Mouse (Mus musculus) MEL (cell line): ENCODE measurements around the gene Rbpj. TPM values are rescaled to one million over a fixed set of nuclear protein-coding genes. Genes with fewer than 3 reads are reported as not detected.

Source experiments
- DNase-seq: peaks from one replicate; pipeline ENCODE4 v3.0.0; 2011; ENCODE audit warnings: low read depth, low spot score
- H3K27ac ChIP-seq: 2 replicates; pipeline ENCODE4 v1.5.1; 2012; ENCODE audit warnings: low read depth, mild to moderate bottlenecking, control low read depth, low read length, moderate library complexity; ENCODE audit not compliant: control insufficient read depth
- H3K27me3 ChIP-seq, 2 experiments: fragments of 150-350 bp in 1 of 2; sonication (generic) in 1 of 2; 2 replicates each; pipeline ENCODE4 v1.6.1; 2012; ENCODE audit warnings: low read length in 2 of 2, mild to moderate bottlenecking in 2 of 2, improper control_type of control experiment in 1 of 2, moderate library complexity in 1 of 2; ENCODE audit not compliant: insufficient read depth in 2 of 2, control insufficient read depth in 1 of 2
- H3K36me3 ChIP-seq, 2 experiments: 2 replicates each; pipeline ENCODE4 v1.6.1; 2012 to 2014; ENCODE audit warnings: low read length in 2 of 2, improper control_type of control experiment in 1 of 2, inconsistent platforms in 1 of 2, mild to moderate bottlenecking in 1 of 2; ENCODE audit not compliant: insufficient read depth in 2 of 2, control insufficient read depth in 1 of 2
- H3K4me1 ChIP-seq, 2 experiments: fragments of 150-350 bp in 1 of 2; sonication (generic) in 1 of 2; 2 replicates each; pipeline ENCODE4 v1.6.1; 2012; ENCODE audit warnings: low read length in 2 of 2, improper control_type of control experiment in 1 of 2, mild to moderate bottlenecking in 1 of 2; ENCODE audit not compliant: insufficient read depth in 2 of 2, control insufficient read depth in 1 of 2
- H3K4me3 ChIP-seq, 2 experiments: fragments of 150-350 bp in 1 of 2; sonication (generic) in 1 of 2; 2 replicates each; pipeline ENCODE4 v1.5.1; 2012; ENCODE audit warnings: low read depth in 2 of 2, low read length in 2 of 2, mild to moderate bottlenecking in 2 of 2, moderate library complexity in 2 of 2, control low read depth in 1 of 2, improper control_type of control experiment in 1 of 2; ENCODE audit not compliant: control insufficient read depth in 1 of 2, insufficient read depth in 1 of 2
- H3K79me2 ChIP-seq: 2 replicates; pipeline ENCODE4 v1.6.1; 2012; ENCODE audit warnings: mild to moderate bottlenecking, low read length, moderate library complexity; ENCODE audit not compliant: control insufficient read depth, poor library complexity, insufficient read depth
- H3K9ac ChIP-seq: 2 replicates; pipeline ENCODE4 v1.6.1; 2012; ENCODE audit warnings: low read depth, mild to moderate bottlenecking, control low read depth, low read length, moderate library complexity; ENCODE audit not compliant: control insufficient read depth, poor library complexity, severe bottlenecking
- H3K9me3 ChIP-seq: fragments of 150-350 bp; sonication (generic); replicated peaks from 2 replicates; pipeline ENCODE4 v1.6.1; 2012; ENCODE audit warnings: mild to moderate bottlenecking, low read length, improper control_type of control experiment, moderate library complexity; ENCODE audit not compliant: insufficient read depth
- BHLHE40 ChIP-seq: IDR thresholded peaks from 2 replicates; pipeline ENCODE4 v1.6.1; 2012; ENCODE audit warnings: low read depth, mild to moderate bottlenecking, inconsistent platforms, low read length, improper control_type of control experiment, borderline replicate concordance
- CHD1 ChIP-seq: IDR thresholded peaks from 2 replicates; pipeline ENCODE4 v1.6.1; 2012; ENCODE audit warnings: low read depth, mild to moderate bottlenecking, inconsistent platforms, low read length, improper control_type of control experiment
- CHD2 ChIP-seq: IDR thresholded peaks from 2 replicates; pipeline ENCODE4 v1.6.1; 2011; ENCODE audit warnings: low read length, improper control_type of control experiment
- CTCF ChIP-seq, 3 experiments: IDR thresholded peaks in 2 of 3; conservative IDR thresholded peaks in 1 of 3; 2 replicates each; pipeline ENCODE4 v1.5.1; 2011 to 2012; ENCODE audit warnings: low read length in 3 of 3, low read depth in 2 of 3, mild to moderate bottlenecking in 2 of 3, improper control_type of control experiment in 1 of 3, inconsistent platforms in 1 of 3, mixed read lengths in 1 of 3, moderate library complexity in 1 of 3; ENCODE audit not compliant: control insufficient read depth in 1 of 3, insufficient read depth in 1 of 3, poor library complexity in 1 of 3, severe bottlenecking in 1 of 3
- EP300 ChIP-seq, 2 experiments: IDR thresholded peaks; 2 replicates each; pipeline ENCODE4 v1.6.1; 2011; ENCODE audit warnings: improper control_type of control experiment in 2 of 2, low read length in 2 of 2, low read depth in 1 of 2, mild to moderate bottlenecking in 1 of 2
- ETS1 ChIP-seq: IDR thresholded peaks from 2 replicates; pipeline ENCODE4 v1.6.1; 2012; ENCODE audit warnings: low read depth, mild to moderate bottlenecking, inconsistent platforms, low read length, improper control_type of control experiment, moderate library complexity
- GABPA ChIP-seq: IDR thresholded peaks from 2 replicates; pipeline ENCODE4 v1.6.1; 2012; ENCODE audit warnings: low read depth, mild to moderate bottlenecking, inconsistent platforms, low read length, improper control_type of control experiment, moderate library complexity
- GATA1 ChIP-seq: IDR thresholded peaks from 2 replicates; pipeline ENCODE4 v1.6.1; 2011; ENCODE audit warnings: low read depth, low read length, improper control_type of control experiment
- HCFC1 ChIP-seq: IDR thresholded peaks from 2 replicates; pipeline ENCODE4 v1.6.1; 2012; ENCODE audit warnings: low read depth, mild to moderate bottlenecking, inconsistent platforms, low read length, improper control_type of control experiment, moderate library complexity
- KAT2A ChIP-seq: conservative IDR thresholded peaks from 2 replicates; pipeline ENCODE4 v1.6.1; 2012; ENCODE audit warnings: low read depth, low read length, improper control_type of control experiment, inconsistent platforms
- MAFK ChIP-seq: IDR thresholded peaks from 2 replicates; pipeline ENCODE4 v1.6.1; 2011; ENCODE audit warnings: low read depth, mild to moderate bottlenecking, low read length, improper control_type of control experiment, borderline replicate concordance
- MAX ChIP-seq: IDR thresholded peaks from 2 replicates; pipeline ENCODE4 v1.6.1; 2011; ENCODE audit warnings: low read length, improper control_type of control experiment
- MYB ChIP-seq: IDR thresholded peaks from 2 replicates; pipeline ENCODE4 v1.6.1; 2011; ENCODE audit warnings: mild to moderate bottlenecking, low read depth, low read length, improper control_type of control experiment
- MYC ChIP-seq: IDR thresholded peaks from 2 replicates; pipeline ENCODE4 v1.6.1; 2011; ENCODE audit warnings: low read depth, mild to moderate bottlenecking, low read length, improper control_type of control experiment, moderate library complexity
- NELFE ChIP-seq: IDR thresholded peaks from 2 replicates; pipeline ENCODE4 v1.6.1; 2011; ENCODE audit warnings: low read depth, low read length, improper control_type of control experiment
- NRF1 ChIP-seq: IDR thresholded peaks from 2 replicates; pipeline ENCODE4 v1.6.1; 2014; ENCODE audit warnings: low read depth, mild to moderate bottlenecking, inconsistent platforms, low read length, improper control_type of control experiment, moderate library complexity; ENCODE audit not compliant: poor library complexity, insufficient read depth, severe bottlenecking
- POLR2A ChIP-seq, 2 experiments: IDR thresholded peaks; 2 replicates each; pipeline ENCODE4 v1.6.1; 2011 to 2012; ENCODE audit warnings: low read length in 2 of 2, mild to moderate bottlenecking in 2 of 2, control low read depth in 1 of 2, improper control_type of control experiment in 1 of 2, low read depth in 1 of 2, moderate library complexity in 1 of 2; ENCODE audit not compliant: control insufficient read depth in 1 of 2, insufficient read depth in 1 of 2, poor library complexity in 1 of 2
- POLR2AphosphoS2 ChIP-seq: IDR thresholded peaks from 2 replicates; pipeline ENCODE4 v1.6.1; 2011; ENCODE audit warnings: low read length, improper control_type of control experiment
- POLR2AphosphoS5 ChIP-seq: IDR thresholded peaks from 2 replicates; pipeline ENCODE4 v1.6.1; 2012; ENCODE audit warnings: low read depth, borderline replicate concordance, mild to moderate bottlenecking, inconsistent platforms, low read length, moderate library complexity, mixed read lengths
- RCOR1 ChIP-seq: IDR thresholded peaks from 2 replicates; pipeline ENCODE4 v1.6.1; 2012; ENCODE audit warnings: low read depth, mild to moderate bottlenecking, inconsistent platforms, low read length, improper control_type of control experiment
- TBP ChIP-seq: IDR thresholded peaks from 2 replicates; pipeline ENCODE4 v1.8.0; 2011; ENCODE audit warnings: low read depth, low read length, improper control_type of control experiment
- TCF12 ChIP-seq: IDR thresholded peaks from 2 replicates; pipeline ENCODE4 v1.6.1; 2014; ENCODE audit warnings: low read depth, mild to moderate bottlenecking, inconsistent platforms, low read length, improper control_type of control experiment, moderate library complexity
- USF1 ChIP-seq: IDR thresholded peaks from 2 replicates; pipeline ENCODE4 v1.6.1; 2014; ENCODE audit warnings: low read depth, mild to moderate bottlenecking, inconsistent platforms, low read length, improper control_type of control experiment, moderate library complexity
- ZKSCAN1 ChIP-seq: IDR thresholded peaks from 2 replicates; pipeline ENCODE4 v1.6.1; 2012; ENCODE audit warnings: low read depth, mild to moderate bottlenecking, inconsistent platforms, low read length, improper control_type of control experiment, moderate library complexity
- ZMIZ1 ChIP-seq: IDR thresholded peaks from 2 replicates; pipeline ENCODE4 v1.6.1; 2012; ENCODE audit warnings: low read depth, mild to moderate bottlenecking, inconsistent platforms, low read length, improper control_type of control experiment, moderate library complexity
- polyA plus RNA-seq, 2 experiments: library from polyadenylated mRNA; stranded (reverse) in 1 of 2; unstranded in 1 of 2; fragments of >175 nt in 1 of 2; fragments of >200 nt in 1 of 2; gene quantifications; 2 replicates each; pipeline versions ENCODE4 v1.2.1 to v1.2.4; 2012; ENCODE audit warnings: low replicate concordance in 2 of 2, low read depth in 1 of 2; ENCODE audit not compliant: insufficient read length in 2 of 2, insufficient read depth in 1 of 2, missing spikeins in 1 of 2
- total RNA-seq: library from RNA; depleted of rRNA; stranded (reverse); fragments of 300-350 nt; gene quantifications from 2 replicates; pipeline ENCODE4 v1.2.3, GENCODE M21; 2012

Rbpj gene
- total and polyA plus RNA-seq, 3 experiments, result 6.0 to 34.5 (median 19.1) TPM

DNA sequence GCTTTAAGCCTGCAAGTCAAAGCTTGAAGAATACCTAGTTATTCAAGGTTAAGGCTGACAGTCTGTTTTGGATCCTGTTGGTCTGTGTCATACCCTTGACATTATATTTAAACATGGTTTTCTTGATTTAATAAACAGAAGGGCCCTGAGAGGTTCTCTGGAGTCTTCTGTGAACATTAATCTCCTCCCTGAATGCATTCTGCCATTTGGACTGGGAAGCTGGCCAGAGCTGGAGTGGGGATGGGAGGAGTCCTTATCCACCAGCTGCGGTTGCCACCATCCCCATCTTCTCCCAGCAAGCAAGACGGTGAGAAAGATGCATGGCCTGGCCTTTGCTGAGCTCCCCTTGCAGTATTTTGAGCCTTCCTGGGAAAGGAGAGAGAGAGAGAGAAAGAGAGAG is 220.4 kb downstream of the Rbpj start:
- Histone ChIP-seq H3K9me3 (no peaks in the 10 kb centered on the region), H3K4me3 (no peak overlapping the region), H3K27ac (no peak overlapping the region), H3K79me2 (no peaks in the 10 kb centered on the region), H3K27me3 (no peaks in the 10 kb centered on the region), H3K9ac (no peak overlapping the region), H3K36me3 (no peaks in the 10 kb centered on the region), H3K4me1 (no peaks in the 10 kb centered on the region)
- DNase-seq, result no peak
- no peak for TF ChIP-seq MAFK
- no peak for TF ChIP-seq MYB
- no peak for TF ChIP-seq POLR2A (IDR thresholded peaks at IDR 0.05; ENCODE audit: control insufficient read depth in 1 of 2, insufficient read depth in 1 of 2, low read depth in 1 of 2, low read length in 2 of 2, poor library complexity in 1 of 2)
- TF ChIP-seq TCF12, result no peak
- no peak for TF ChIP-seq KAT2A
- no peak for TF ChIP-seq HCFC1
- TF ChIP-seq ETS1, result no peak
- TF ChIP-seq EP300 (IDR thresholded peaks at IDR 0.05; ENCODE audit: low read depth in 1 of 2, low read length in 2 of 2), result no peak
- no peak for TF ChIP-seq USF1
- no peak for TF ChIP-seq POLR2AphosphoS2
- TF ChIP-seq ZKSCAN1, result no peak
- TF ChIP-seq NRF1, result no peak

DNA sequence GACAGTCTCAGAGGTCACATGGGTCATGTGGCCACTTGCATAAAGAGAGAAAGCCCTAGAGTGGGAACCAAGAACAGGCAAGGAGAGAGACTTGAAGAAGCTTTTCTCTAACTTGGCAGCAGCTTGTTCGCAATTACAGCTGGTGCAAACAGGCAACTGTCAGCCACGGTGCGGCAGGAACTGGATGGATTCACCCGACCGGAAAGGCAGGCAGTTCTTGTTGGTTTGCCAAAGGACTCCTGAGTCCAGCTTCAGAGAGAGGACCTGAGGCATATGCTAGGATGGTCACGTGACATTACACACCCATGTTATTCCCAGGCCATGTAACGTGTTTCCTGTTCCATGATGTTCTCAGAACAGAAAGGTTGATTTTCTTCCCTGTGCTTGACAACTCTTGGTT is 222.4 kb downstream of the Rbpj start:
- TF ChIP-seq BHLHE40 (no peak), GABPA (no peak), HCFC1 (no peak), USF1 (no peak), POLR2A (IDR thresholded peaks at IDR 0.05; ENCODE audit: control insufficient read depth in 1 of 2, insufficient read depth in 1 of 2, low read depth in 1 of 2, low read length in 2 of 2, poor library complexity in 1 of 2) (no peak), POLR2AphosphoS5 (no peak), MYC (no peak), KAT2A (no peak), CHD2 (no peak), TBP (no peak), GATA1 (no peak), MAFK (no peak), CTCF (IDR thresholded peaks at IDR 0.05 in 2 of 3, conservative IDR thresholded peaks at IDR 0.05 in 1 of 3; ENCODE audit: control insufficient read depth in 1 of 3, insufficient read depth in 1 of 3, low read depth in 2 of 3, low read length in 3 of 3, poor library complexity in 1 of 3, severe bottlenecking in 1 of 3) (no peak), NELFE (no peak), RCOR1 (no peak), EP300 (IDR thresholded peaks at IDR 0.05; ENCODE audit: low read depth in 1 of 2, low read length in 2 of 2) (no peak), ZMIZ1 (no peak), MAX (no peak), CHD1 (no peak), NRF1 (no peak)
- TF ChIP-seq, all 39 proteins: peak for 0
- Histone ChIP-seq H3K9ac (no peak overlapping the region), H3K79me2 (no peaks in the 10 kb centered on the region), H3K4me3 (no peak overlapping the region), H3K36me3 (no peaks in the 10 kb centered on the region), H3K4me1 (no peaks in the 10 kb centered on the region), H3K27ac (no peak overlapping the region), H3K9me3 (no peaks in the 10 kb centered on the region), H3K27me3 (no peaks in the 10 kb centered on the region)
- DNase-seq, result no peak
